Mouse (Mus musculus) CD4-positive, CD25-positive, alpha-beta regulatory T cell, adult 4 months (primary cell): ENCODE results near the gene Olfr134. TPM values are rescaled to one million over a fixed set of nuclear protein-coding genes. Genes with fewer than 3 reads are reported as not detected.
"Not testable (repeated sequence)": the region's sequence is repeated elsewhere in the genome, so short reads cannot be mapped to it uniquely, and the experiment has no call there.

Experiments used
- ATAC-seq: one replicate; pipeline ENCODE4 v1.8.0; 2017
- polyA plus RNA-seq, 2 experiments: library from polyadenylated mRNA; unstranded; fragments of 100-300 nt; shearing (Covaris generic); gene quantifications; one replicate each; pipeline ENCODE4 v1.2.1; 2017

Olfr134 gene
- polyA plus RNA-seq: not detected

GRCm38 (mm10) chr17:38171088-38171487 lies at the start of gene Olfr134:
Gene Olfr134 (plus strand): TSS chr17:38171388.
- no peak for ATAC-seq

- ATAC-seq: not testable (repeated sequence)
These were observed 47.0 kb upstream of the Olfr134 start for GRCm38 (mm10) chr17:38124199-38124598.

GRCm38 (mm10) chr17:38125371-38125770 lies 45.8 kb upstream of the Olfr134 start:
- not testable (repeated sequence) for ATAC-seq

GRCm38 (mm10) chr17:38134426-38134825 lies 36.8 kb upstream of the Olfr134 start, which contains the start of gene Olfr132:
Gene Olfr132 (minus strand): TSS chr17:38134526.
- no peak for ATAC-seq

- no peak for ATAC-seq
These were observed 26.2 kb upstream of the Olfr134 start, which contains the start of gene Olfr133 for GRCm38 (mm10) chr17:38144981-38145380. Gene Olfr133 (plus strand): TSS chr17:38145281.

GRCm38 (mm10) chr17:38204035-38204434 lies 32.8 kb downstream of the Olfr134 start, which contains the start of gene Olfr135:
Gene Olfr135 (plus strand): TSS chr17:38204335.
- no peak for ATAC-seq

Other genes with a start within 250 kb of the Olfr134 start
- gene Olfr761, start 218.3 kb upstream of the Olfr134 start, polyA plus RNA-seq: not detected
- gene Olfr129, start 111.3 kb upstream of the Olfr134 start, polyA plus RNA-seq: not detected
- gene Olfr130, start 107.5 kb upstream of the Olfr134 start, polyA plus RNA-seq: not detected
- not detected for gene Olfr131, start 82.7 kb upstream of the Olfr134 start, polyA plus RNA-seq
- gene Olfr132, start 36.9 kb upstream of the Olfr134 start, polyA plus RNA-seq: not detected
- not detected for gene Olfr133, start 26.1 kb upstream of the Olfr134 start, polyA plus RNA-seq
- not detected for gene Olfr135, start 32.9 kb downstream of the Olfr134 start, polyA plus RNA-seq
- not detected for gene Olfr138, start 89.6 kb downstream of the Olfr134 start, polyA plus RNA-seq
- gene Olfr137, start 136.2 kb downstream of the Olfr134 start, polyA plus RNA-seq: not detected
- not detected for gene Olfr136, start 158.4 kb downstream of the Olfr134 start, polyA plus RNA-seq
- not detected for gene Esp36, start 248.8 kb downstream of the Olfr134 start, polyA plus RNA-seq